Mouse (Mus musculus): Measurements from ENCODE around the gene Adgrf4.

The Adgrf4 gene

GRCm38 (mm10) chr17:42692136-42692535 lies at the start of gene Adgrf4:
Gene Adgrf4, minus strand, starts transcription at chr17:42692284.
- DNase-seq (ENCODE audit: low spot score): no peak

- DNase-seq (ENCODE audit: low spot score): no peak
Measured at GRCm38 (mm10) chr17:42741801-42742217, 49.7 kb upstream of the Adgrf4 start, which contains the start of gene Adgrf2. Gene Adgrf2, minus strand, starts transcription at chr17:42742179.

DNA sequence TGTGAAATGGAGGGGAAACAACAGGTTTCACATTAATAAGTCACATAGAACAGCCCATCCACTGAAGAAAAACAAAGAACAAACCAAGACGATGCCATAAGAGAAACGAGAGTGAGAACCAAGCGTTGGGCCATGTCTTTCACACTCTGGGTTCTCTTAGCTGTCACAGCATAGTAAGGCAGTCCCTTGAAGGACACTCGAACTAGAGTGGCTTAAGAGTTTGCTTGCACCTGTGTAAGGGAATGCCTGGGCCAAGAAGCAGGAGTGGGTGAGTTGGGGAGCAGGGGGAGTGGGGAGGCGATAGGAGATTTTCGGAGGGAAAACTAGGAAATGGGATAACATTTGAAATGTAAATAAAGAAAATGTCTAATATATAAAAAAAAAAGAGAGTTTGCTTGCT lies 46.7 kb upstream of the Adgrf4 start:
- no peak for DNase-seq (ENCODE audit: low spot score)

DNA sequence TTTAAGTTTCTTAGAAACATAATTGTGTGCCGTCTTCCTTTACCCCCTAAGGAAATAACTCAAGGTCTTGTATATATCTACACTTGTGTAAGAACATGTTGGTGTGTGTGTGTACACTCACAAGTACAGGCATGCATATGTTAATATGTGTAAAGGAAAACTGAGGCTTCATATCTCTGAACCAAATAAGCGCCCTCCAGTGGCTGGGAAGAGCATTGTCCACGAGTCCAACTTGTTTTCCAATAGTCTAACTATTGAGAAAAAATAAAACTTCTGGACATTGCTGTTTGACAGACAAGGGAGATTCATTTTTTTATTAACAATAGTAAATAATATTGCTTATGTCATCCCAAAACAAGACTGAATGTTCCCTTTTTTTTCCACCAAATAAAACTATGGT lies 25.1 kb upstream of the Adgrf4 start:
- DNase-seq (ENCODE audit: low spot score): no peak

GRCm38 (mm10) chr17:42714991-42715390 lies 22.9 kb upstream of the Adgrf4 start:
- no peak for DNase-seq (ENCODE audit: low spot score)

DNA sequence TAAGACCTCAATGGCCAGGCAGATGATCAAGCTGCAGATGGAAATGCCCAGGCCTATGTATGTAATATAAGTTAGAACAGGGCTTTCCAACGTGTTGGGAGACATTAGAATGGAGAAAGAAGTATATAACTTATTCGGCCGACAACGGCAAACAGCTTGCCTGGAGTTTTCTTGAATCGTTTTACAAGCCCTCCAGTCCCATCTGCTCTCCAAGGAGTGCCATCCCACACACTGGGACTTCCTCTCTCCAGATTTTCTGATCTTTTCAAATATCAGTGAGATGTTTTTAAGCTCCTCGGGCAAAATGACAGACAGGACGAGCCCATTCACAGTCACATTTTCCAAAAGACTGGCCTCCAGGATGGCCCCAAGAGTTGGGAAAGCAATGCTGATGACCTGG lies 18.6 kb upstream of the Adgrf4 start:
- no peak for DNase-seq (ENCODE audit: low spot score)

DNA sequence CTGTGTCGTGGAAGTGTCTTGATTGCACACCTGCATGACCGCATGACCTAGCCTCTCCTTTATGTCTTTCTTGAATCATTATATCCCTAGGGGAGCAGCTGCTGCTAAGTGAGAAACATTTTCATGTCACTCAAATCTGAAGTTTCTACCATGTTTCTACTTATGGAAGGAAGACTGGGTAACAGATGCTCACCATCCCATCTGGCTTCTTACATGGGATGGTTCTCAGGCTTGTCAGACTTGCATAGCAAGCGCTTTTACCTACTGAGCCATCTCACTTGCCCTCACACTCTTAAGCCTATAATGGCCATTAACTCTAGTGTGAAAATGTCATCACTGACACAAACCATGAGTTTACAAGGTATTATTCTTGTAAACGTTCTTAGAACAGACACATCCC lies 13.5 kb upstream of the Adgrf4 start:
- no peak for DNase-seq (ENCODE audit: low spot score)

DNA sequence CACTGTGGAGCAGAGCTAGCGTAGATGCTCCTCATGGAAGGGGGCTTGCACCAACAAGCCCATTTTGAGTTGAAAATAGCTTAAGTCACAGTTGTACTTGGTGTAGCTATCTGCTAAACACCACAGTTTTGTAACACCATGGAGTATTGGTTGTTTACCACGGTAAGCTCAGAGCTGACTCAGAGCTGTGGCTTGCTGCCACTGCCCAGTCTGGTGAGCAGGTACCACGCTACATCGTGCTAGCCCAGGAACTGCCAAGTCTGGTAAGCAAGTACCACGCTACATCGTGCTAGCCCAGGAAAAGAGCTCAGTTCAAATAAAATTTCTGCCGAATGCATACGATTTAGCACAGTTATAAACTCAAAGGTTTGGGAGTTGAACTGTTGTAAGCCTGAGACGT lies 10.1 kb upstream of the Adgrf4 start:
- DNase-seq (ENCODE audit: low spot score): no peak

- no peak for DNase-seq (ENCODE audit: low spot score)
Measured at GRCm38 (mm10) chr17:42694730-42695129, 2.6 kb upstream of the Adgrf4 start.

- DNase-seq (ENCODE audit: low spot score): no peak
Measured at GRCm38 (mm10) chr17:42690531-42690930, 1.6 kb downstream of the Adgrf4 start.

- peak; percentile 21 for DNase-seq (ENCODE audit: low spot score)
Measured at GRCm38 (mm10) chr17:42658634-42659422, 33.3 kb downstream of the Adgrf4 start.

- DNase-seq (ENCODE audit: low spot score): no peak
Measured at GRCm38 (mm10) chr17:42643416-42643815, 48.7 kb downstream of the Adgrf4 start.

DNA sequence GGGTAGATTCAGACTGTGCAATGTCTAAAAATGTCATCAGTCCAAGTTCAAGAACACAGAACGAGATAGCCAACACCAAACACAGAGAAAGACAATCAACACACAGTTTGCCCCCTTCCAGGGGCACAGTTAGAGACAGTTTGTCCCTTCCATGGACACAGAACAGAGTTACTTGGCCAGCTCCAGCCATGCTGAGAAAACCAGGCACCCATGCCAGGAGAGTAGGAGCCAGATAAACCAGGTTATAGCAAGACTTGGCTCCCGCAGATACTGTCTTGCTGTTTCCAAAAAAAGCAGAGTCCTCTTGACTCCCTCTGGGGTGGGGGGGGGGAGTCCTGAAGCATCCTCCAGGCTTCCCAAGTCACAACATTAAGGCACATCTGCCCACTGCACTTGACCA lies 61.9 kb downstream of the Adgrf4 start:
- no peak for DNase-seq (ENCODE audit: low spot score)

DNA sequence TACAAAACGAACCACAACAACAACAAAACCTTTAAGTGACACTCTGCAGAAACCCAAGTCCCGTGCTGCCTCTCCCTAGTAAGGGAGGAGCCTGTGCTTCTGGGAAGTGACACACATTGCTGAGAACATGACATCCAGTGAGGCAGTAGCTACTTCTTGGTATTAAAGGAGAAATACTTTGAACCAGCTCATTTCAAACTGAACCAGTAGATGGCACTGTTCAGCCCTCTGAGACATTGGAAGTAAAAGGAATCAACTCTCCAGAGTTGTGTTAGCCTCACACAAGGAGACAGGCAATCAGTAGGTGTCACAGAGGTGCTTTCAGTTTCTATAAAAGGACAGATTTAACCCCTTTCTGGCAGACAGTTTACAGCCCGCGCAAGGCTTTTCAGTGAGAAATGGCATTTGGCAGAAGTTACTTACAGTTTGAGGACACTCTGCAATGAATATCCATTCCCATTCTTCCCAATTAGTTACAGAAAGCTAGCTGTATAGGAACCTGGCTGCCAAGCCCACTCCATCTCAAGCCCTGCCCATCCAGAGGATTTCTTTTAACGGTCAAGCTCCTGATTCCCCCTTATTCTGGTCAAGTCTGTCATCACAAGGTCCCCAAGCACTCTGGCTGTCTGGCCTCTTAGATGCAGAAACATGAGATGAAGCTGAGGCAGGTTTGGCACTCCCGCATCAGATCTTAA lies 78.9 kb downstream of the Adgrf4 start:
- no peak for DNase-seq (ENCODE audit: low spot score)

- no peak for DNase-seq (ENCODE audit: low spot score)
Measured at GRCm38 (mm10) chr17:42611295-42611694, 80.8 kb downstream of the Adgrf4 start, which contains the start of gene Opn5. Gene Opn5, minus strand, starts transcription at chr17:42611395.

GRCm38 (mm10) chr17:42608270-42608669 lies 83.8 kb downstream of the Adgrf4 start:
- no peak for DNase-seq (ENCODE audit: low spot score)

All from testis, postnatal 14 days (tissue).